Mouse (Mus musculus): ENCODE data around the gene Slc9a3. TPM values are rescaled to one million over a fixed set of nuclear protein-coding genes. Genes with fewer than 3 reads are reported as not detected.

The Slc9a3 gene
- polyA plus RNA-seq, 1 experiment from 2014 or later, result 1.3 TPM

- WGBS, result 85% methylated on average over 6 of the region's 6 CpGs
- Histone ChIP-seq H3K9ac (ENCODE audit: low read length) (no peak overlapping the region), H3K27ac (replicated peaks) (no peak overlapping the region), H3K4me1 (replicated peaks; ENCODE audit: control insufficient read depth, insufficient read depth) (no peaks in the 10 kb centered on the region), H3K9me3 (ENCODE audit: control insufficient read depth, low read length) (no peaks in the 10 kb centered on the region), H3K27me3 (ENCODE audit: control insufficient read depth, insufficient read depth, low read length) (no peaks in the 10 kb centered on the region), H3K36me3 (ENCODE audit: control insufficient read depth, insufficient read depth, low read length) (no peaks in the 10 kb centered on the region), H3K4me2 (replicated peaks; ENCODE audit: low read depth) (no peak overlapping the region), H3K4me3 (ENCODE audit: low read depth, low read length) (no peak overlapping the region)
- TF ChIP-seq EP300 (optimal IDR thresholded peaks at IDR 0.05), result no peak
- no peak for TF ChIP-seq CTCF (IDR thresholded peaks at IDR 0.05; ENCODE audit: low read depth)
- no peak for DNase-seq (ENCODE audit: low spot score)
- ATAC-seq (ENCODE audit: low FRiP score, low TSS enrichment), result no peak
Observed at GRCm38 (mm10) chr13:74140793-74141192, 19.5 kb downstream of the Slc9a3 start.

DNA sequence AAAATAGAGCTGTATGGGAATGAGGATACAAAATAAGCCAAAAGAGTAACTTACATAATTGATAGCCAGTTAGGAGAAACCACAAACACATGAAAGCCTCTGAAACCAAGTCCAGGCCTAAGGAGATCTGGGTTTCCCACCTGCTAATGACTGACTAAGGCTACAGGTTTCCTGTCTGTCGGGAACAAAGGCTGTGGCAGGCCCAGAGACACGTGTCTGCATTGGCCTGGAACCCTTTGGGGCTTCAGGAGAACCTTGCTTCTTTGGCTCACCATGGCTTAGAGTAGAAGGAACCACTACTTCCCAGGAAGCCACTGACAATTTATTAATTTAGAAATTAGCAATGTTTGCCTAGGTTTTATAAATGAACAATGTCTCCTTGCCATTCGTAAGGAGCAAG is 22.0 kb downstream of the Slc9a3 start:
- no peak for ATAC-seq (ENCODE audit: low FRiP score, low TSS enrichment)
- H3K27me3 ChIP-seq (ENCODE audit: control insufficient read depth, insufficient read depth, low read length), result no peaks in the 10 kb centered on the region

DNA sequence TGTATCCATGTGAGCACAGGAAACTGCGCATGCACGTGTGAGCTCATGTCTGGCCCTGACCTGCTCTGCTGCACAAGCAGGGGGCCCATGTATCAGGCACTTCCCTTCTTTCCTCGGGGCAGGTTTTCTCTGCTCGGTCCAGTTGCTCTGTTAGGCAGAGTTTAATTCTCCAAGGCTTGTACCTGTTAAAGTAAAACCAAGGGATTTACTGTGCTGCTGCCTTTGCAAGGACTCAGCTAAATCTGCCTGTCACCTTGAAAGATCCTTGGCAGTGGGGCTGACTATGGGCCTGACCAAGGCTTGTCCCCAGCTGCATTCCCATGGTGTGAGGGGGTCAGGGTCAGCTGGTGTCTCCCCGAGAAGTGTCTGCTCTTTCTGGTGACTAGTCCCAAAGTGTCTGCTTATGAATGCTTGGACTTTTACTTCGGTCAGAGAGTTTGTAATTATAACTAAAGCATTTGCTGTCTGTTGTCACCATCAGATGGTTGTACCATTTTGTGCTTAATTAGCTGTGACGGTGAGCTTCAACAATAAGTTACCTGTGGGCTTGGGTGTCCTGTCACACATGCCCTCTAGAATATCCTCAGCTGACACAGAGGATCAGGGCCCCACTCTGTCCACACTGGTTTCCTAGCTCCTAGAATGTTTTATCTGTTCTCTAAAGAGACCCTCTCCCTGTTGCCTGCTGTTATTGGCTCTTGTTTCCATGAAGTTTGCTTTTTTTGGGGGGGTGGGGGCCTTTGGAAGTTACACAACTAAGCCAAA is 23.0 kb downstream of the Slc9a3 start:
- ATAC-seq (ENCODE audit: low FRiP score, low TSS enrichment), result no peak

More for the DNA sequence above, 22.0 kb downstream of the Slc9a3 start:
- no peak overlapping the region for H3K4me3 ChIP-seq (ENCODE audit: low read depth, low read length)
- WGBS, result 69% methylated on average over 3 of the region's 3 CpGs
- no peaks in the 10 kb centered on the region for H3K36me3 ChIP-seq (ENCODE audit: control insufficient read depth, insufficient read depth, low read length)
- no peak overlapping the region for H3K4me2 ChIP-seq (replicated peaks; ENCODE audit: low read depth)
- no peak for DNase-seq (ENCODE audit: low spot score)
- no peaks in the 10 kb centered on the region for H3K9me3 ChIP-seq (ENCODE audit: control insufficient read depth, low read length)
- no peak overlapping the region for H3K9ac ChIP-seq (ENCODE audit: low read length)
- no peak overlapping the region for H3K27ac ChIP-seq (replicated peaks)
- no peak for TF ChIP-seq CTCF (IDR thresholded peaks at IDR 0.05; ENCODE audit: low read depth)
- no peak for TF ChIP-seq EP300 (optimal IDR thresholded peaks at IDR 0.05)
- H3K4me1 ChIP-seq (replicated peaks; ENCODE audit: control insufficient read depth, insufficient read depth), result no peaks in the 10 kb centered on the region

GRCm38 (mm10) chr13:74145983-74146622 is 24.8 kb downstream of the Slc9a3 start:
- TF ChIP-seq EP300 (optimal IDR thresholded peaks at IDR 0.05) (no peak), CTCF (IDR thresholded peaks at IDR 0.05; ENCODE audit: low read depth) (no peak)
- Histone ChIP-seq H3K27me3 (ENCODE audit: control insufficient read depth, insufficient read depth, low read length) (no peaks in the 10 kb centered on the region), H3K4me3 (ENCODE audit: low read depth, low read length) (no peak overlapping the region), H3K36me3 (ENCODE audit: control insufficient read depth, insufficient read depth, low read length) (no peaks in the 10 kb centered on the region), H3K27ac (replicated peaks) (no peak overlapping the region), H3K9ac (ENCODE audit: low read length) (no peak overlapping the region), H3K4me2 (replicated peaks; ENCODE audit: low read depth) (no peak overlapping the region), H3K9me3 (ENCODE audit: control insufficient read depth, low read length) (no peaks in the 10 kb centered on the region), H3K4me1 (replicated peaks; ENCODE audit: control insufficient read depth, insufficient read depth) (no peaks in the 10 kb centered on the region)
- ATAC-seq (ENCODE audit: low FRiP score, low TSS enrichment), result no peak
- 85% methylated on average over 3 of the region's 3 CpGs for WGBS
- no peak for DNase-seq (ENCODE audit: low spot score)

More for the DNA sequence above, 23.0 kb downstream of the Slc9a3 start:
- Histone ChIP-seq H3K9ac (ENCODE audit: low read length) (no peak overlapping the region), H3K27me3 (ENCODE audit: control insufficient read depth, insufficient read depth, low read length) (no peaks in the 10 kb centered on the region), H3K36me3 (ENCODE audit: control insufficient read depth, insufficient read depth, low read length) (no peaks in the 10 kb centered on the region), H3K4me3 (ENCODE audit: low read depth, low read length) (no peak overlapping the region), H3K9me3 (ENCODE audit: control insufficient read depth, low read length) (no peaks in the 10 kb centered on the region), H3K27ac (replicated peaks) (no peak overlapping the region), H3K4me1 (replicated peaks; ENCODE audit: control insufficient read depth, insufficient read depth) (no peaks in the 10 kb centered on the region), H3K4me2 (replicated peaks; ENCODE audit: low read depth) (no peak overlapping the region)
- TF ChIP-seq EP300 (optimal IDR thresholded peaks at IDR 0.05), result no peak
- TF ChIP-seq CTCF (IDR thresholded peaks at IDR 0.05; ENCODE audit: low read depth), result no peak
- WGBS, result 76% methylated on average over 7 of the region's 7 CpGs
- DNase-seq (ENCODE audit: low spot score), result no peak

- 72% methylated on average over 2 of the region's 2 CpGs for WGBS
- ATAC-seq (ENCODE audit: low FRiP score, low TSS enrichment), result no peak
Observed at GRCm38 (mm10) chr13:74147327-74147726, 26.1 kb downstream of the Slc9a3 start.

More at GRCm38 (mm10) chr13:74147327-74147726, 26.1 kb downstream of the Slc9a3 start:
- Histone ChIP-seq H3K4me1 (replicated peaks; ENCODE audit: control insufficient read depth, insufficient read depth) (no peaks in the 10 kb centered on the region), H3K4me3 (ENCODE audit: low read depth, low read length) (no peak overlapping the region), H3K4me2 (replicated peaks; ENCODE audit: low read depth) (no peak overlapping the region), H3K27ac (replicated peaks) (no peak overlapping the region), H3K27me3 (ENCODE audit: control insufficient read depth, insufficient read depth, low read length) (no peaks in the 10 kb centered on the region), H3K36me3 (ENCODE audit: control insufficient read depth, insufficient read depth, low read length) (no peaks in the 10 kb centered on the region), H3K9me3 (ENCODE audit: control insufficient read depth, low read length) (no peaks in the 10 kb centered on the region), H3K9ac (ENCODE audit: low read length) (no peak overlapping the region)
- no peak for TF ChIP-seq CTCF (IDR thresholded peaks at IDR 0.05; ENCODE audit: low read depth)
- no peak for DNase-seq (ENCODE audit: low spot score)

Data from stomach, postnatal 0 days (tissue).